Mouse (Mus musculus) heart, postnatal 36 days (tissue): ENCODE measurements at regions not wholly inside any gene's neighbourhood (a gene's known extent, or its start where the extent isn't known, plus 50 kb on each side); places are given as distances from the start of the nearest gene placed in this dataset.

Source experiments
- DNase-seq, 2 experiments: peaks; one replicate each; pipeline ENCODE4 v3.0.0; 2021 to 2022
- intact Hi-C: fragments of 180-260 bp; cut with DNase I; formaldehyde crosslinking; loops from one replicate; pipeline ENCODE4 v1.15.1; 2025
- microRNA-seq, 2 experiments: library from miRNA; unstranded; fragments of <30 nt; microRNA quantifications; one replicate each; pipeline ENCODE4 v1.2.0; 2021; ENCODE audit warnings: borderline number of aligned reads in 2 of 2

DNA sequence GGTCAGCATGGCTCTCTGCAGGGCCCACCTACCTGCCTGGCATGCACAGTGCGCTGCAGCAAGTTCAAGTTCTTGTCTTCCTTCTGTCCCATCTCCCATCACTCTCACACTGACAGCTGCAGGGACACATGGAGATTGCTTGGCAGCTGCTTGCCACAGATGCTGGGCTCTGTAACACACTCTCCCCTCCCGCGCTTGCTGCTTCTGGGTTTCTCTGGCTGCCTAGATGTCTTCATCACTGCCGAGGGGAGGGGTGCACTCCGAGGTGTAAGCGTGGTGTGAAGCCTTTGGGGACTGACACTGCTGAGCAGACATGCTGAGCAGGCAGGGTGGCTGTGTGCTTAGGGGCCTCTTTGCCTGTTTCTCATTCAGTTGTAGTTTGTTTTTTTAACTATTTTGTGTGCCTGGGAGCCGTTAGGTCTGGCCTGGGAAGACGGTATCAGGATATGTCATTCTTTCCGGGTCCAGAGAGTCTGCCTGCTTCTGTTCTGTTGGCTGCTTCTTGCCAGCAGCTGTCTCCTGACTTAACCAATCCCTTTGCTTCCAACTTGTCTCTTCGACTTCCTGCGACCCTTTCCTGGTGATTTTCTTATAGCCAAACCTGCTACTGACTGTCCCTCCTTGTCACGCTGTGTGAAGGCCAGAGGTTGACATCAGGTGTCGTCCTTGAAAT lies 80.2 kb upstream of the Prox1 start:
- peak in 1 of 2 experiments; percentile 4 for DNase-seq
- intact Hi-C loops: no loop called here

- intact Hi-C loops: no loop called here
- DNase-seq: peak; percentile 6 to 14
Observed at GRCm38 (mm10) chr1:190242526-190242925, 72.0 kb upstream of the Prox1 start.

DNA sequence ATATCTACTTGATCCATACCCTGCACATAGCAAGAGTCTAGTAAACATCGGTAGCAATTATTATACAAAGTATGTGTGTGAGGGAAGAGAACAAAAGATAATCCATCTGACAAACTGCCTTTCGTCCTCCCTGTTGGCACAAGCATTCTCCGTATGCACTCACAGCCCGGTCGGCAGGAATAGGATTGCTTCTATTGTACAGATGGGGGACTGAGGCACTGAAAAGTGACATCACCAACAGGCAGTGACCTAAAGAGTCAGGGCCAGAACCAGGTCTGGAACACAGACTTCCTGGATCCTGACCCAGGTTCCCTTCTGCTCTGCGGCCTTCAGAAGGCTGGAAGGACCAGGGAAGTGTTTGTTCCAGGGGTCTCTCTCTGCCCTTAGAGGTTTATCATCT lies 69.3 kb upstream of the Prox1 start:
- DNase-seq: no peak
- intact Hi-C loops: no loop called here

DNA sequence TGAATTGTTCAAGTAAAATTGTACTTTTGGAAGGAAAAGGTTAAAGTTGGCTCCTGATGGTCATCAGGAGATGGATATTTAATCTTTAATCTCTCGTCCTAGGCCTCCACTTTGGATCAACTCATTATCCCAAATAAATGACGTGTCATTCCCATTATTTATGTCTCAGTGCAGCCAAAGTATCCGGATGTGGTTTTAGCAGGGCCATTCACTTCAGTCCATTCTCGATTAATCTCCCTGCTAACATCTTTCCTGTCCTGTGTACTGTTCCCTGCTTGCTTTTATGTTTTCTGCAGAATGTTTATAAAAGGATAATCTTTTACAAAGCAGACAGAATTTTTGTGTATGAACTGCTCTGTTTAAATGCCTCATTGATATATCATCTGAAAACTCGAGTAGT lies 60.4 kb upstream of the Prox1 start:
- intact Hi-C loops: no loop called here
- no peak for DNase-seq

- no peak for DNase-seq
- intact Hi-C loops: no loop called here
Observed at GRCm38 (mm10) chr1:190220417-190220816, 49.9 kb upstream of the Prox1 start.

Small RNAs in the stretch of these regions (microRNA-seq; reads per million reads assigned to microRNA genes)
- gene Gm47294: 0 to 1.3 reads per million in 2 experiments
